ENCODE assay signal across 14 mouse cellular contexts in genomic region chr5:115274771-115275170, GRCm38 (mm10). TPM values are rescaled to one million over a fixed set of nuclear protein-coding genes. Genes with fewer than 3 reads are reported as not detected.
DNase-seq lines count a peak whose midpoint lies in the region.
"Had no signal": no experiment of that assay in that cellular context is flagged by ENCODE, and none has a peak within 500 bp of the region (broad histone marks: within the 10 kb centered on the region; RNA-seq: fewer than 3 reads in every experiment).

No protein-coding gene starts in this region.

- peak; percentile 44 for DNase-seq in adrenal gland, postnatal 10 days
- DNase-seq in adrenal gland, adult 18-20 months (ENCODE audit: low spot score in 2 of 2): no peak
- peak; percentile 62 for DNase-seq in ovary, adult 18-20 months (ENCODE audit: low spot score)
- DNase-seq in ovary, postnatal 36 days (ENCODE audit: low spot score): no peak
- peak; percentile 58 for DNase-seq in induced T-regulatory cell, adult 2 months (ENCODE audit: low read depth)
- DNase-seq in kidney, postnatal 14 days: no peak
- no peak for DNase-seq in thymus, postnatal 4 days
- DNase-seq: cerebellum, adult 11-12 months; cerebellum, postnatal 10 days; gastrocnemius, postnatal 36 days; heart, postnatal 36 days; kidney, adult 2 months; left cerebral cortex, postnatal 4 days; lung, postnatal 4 days had no signal

RNA-seq across cellular contexts. Expression of gene Rnf10, which starts 2.1 kb away (rescaled TPM):
- 100 to 1,000 TPM; 228 to 254 TPM for total RNA-seq in adrenal gland, postnatal 10 days (2021)
- 100 to 1,000 TPM; 224 to 268 TPM for total RNA-seq in adrenal gland, adult 18-20 months (2021)

RNA-seq across cellular contexts. Expression of gene Coq5, which starts 4.7 kb away (rescaled TPM):
- total RNA-seq in adrenal gland, postnatal 10 days (2021): 100 to 1,000 TPM in 1 of 2 experiments, 10 to 100 TPM in 1; 90.7 to 114 TPM
- 10 to 100 TPM; 58.6 to 75.8 TPM for total RNA-seq in adrenal gland, adult 18-20 months (2021)

RNA-seq across cellular contexts. Expression of gene Dynll1, which starts 26.0 kb away (rescaled TPM):
- 100 to 1,000 TPM; 243 to 258 TPM for total RNA-seq in adrenal gland, postnatal 10 days (2021)
- total RNA-seq in adrenal gland, adult 18-20 months (2021): 100 to 1,000 TPM; 268 to 338 TPM

RNA-seq across cellular contexts. Expression of gene Pop5, which starts 39.1 kb away (rescaled TPM):
- total RNA-seq in adrenal gland, postnatal 10 days (2021): 10 to 100 TPM; 86.6 to 97.6 TPM
- 10 to 100 TPM; 71.6 to 84.6 TPM for total RNA-seq in adrenal gland, adult 18-20 months (2021)

RNA-seq across cellular contexts. Expression of gene Srsf9, which starts 52.2 kb away (rescaled TPM):
- total RNA-seq in adrenal gland, postnatal 10 days (2021): 10 to 100 TPM; 67.1 to 70.7 TPM
- 10 to 100 TPM; 67.0 to 70.1 TPM for total RNA-seq in adrenal gland, adult 18-20 months (2021)

Comparison
In these comparisons a context has a peak if more than half of its experiments do, and no peak if none do; other contexts are left out.
1. DNase-seq: peak in adrenal gland, postnatal 10 days (single experiment), ovary, adult 18-20 months (single experiment) and induced T-regulatory cell, adult 2 months (single experiment); none in adrenal gland, adult 18-20 months (0 of 2), ovary, postnatal 36 days (single experiment), kidney, postnatal 14 days (single experiment) and thymus, postnatal 4 days (single experiment).